Mouse (Mus musculus) CH12.LX (cell line): ENCODE measurements around the gene Rnase12. TPM values are rescaled to one million over a fixed set of nuclear protein-coding genes. Genes with fewer than 3 reads are reported as not detected.

Source experiments
- DNase-seq: peaks from one replicate; pipeline ENCODE4 v3.0.0-alpha.2; 2013; ENCODE audit errors: extremely low read depth
- H3K27ac ChIP-seq: 2 replicates; pipeline ENCODE4 v1.5.1; 2012; ENCODE audit warnings: low read depth, mild to moderate bottlenecking, control low read depth, moderate library complexity; ENCODE audit not compliant: insufficient read depth
- H3K27me3 ChIP-seq: replicated peaks from 2 replicates; pipeline ENCODE3; 2012; ENCODE audit warnings: inconsistent platforms
- H3K36me3 ChIP-seq, 2 experiments: replicated peaks in 1 of 2; 2 replicates each; pipeline versions ENCODE3 to v1.6.1; 2012; ENCODE audit warnings: inconsistent platforms in 1 of 2, low read length in 1 of 2, mild to moderate bottlenecking in 1 of 2, mixed read lengths in 1 of 2, moderate library complexity in 1 of 2; ENCODE audit not compliant: control insufficient read depth in 1 of 2, insufficient read depth in 1 of 2
- H3K4me1 ChIP-seq, 2 experiments: 2 replicates each; pipeline ENCODE4 v1.6.1; 2012; ENCODE audit warnings: inconsistent platforms in 1 of 2, moderate library complexity in 1 of 2; ENCODE audit not compliant: insufficient read depth in 2 of 2, control insufficient read depth in 1 of 2
- H3K4me2 ChIP-seq: 2 replicates; pipeline ENCODE4 v1.6.1; 2012; ENCODE audit warnings: low read depth, mild to moderate bottlenecking, control low read depth; ENCODE audit not compliant: poor library complexity, insufficient read depth, severe bottlenecking
- H3K4me3 ChIP-seq, 3 experiments: fragments of 150-350 bp in 1 of 3; sonication (generic) in 1 of 3; replicated peaks in 1 of 3; 2 replicates each; pipeline versions ENCODE3 to v1.5.1; 2011 to 2012; ENCODE audit warnings: low read depth in 2 of 3, low read length in 2 of 3, mild to moderate bottlenecking in 2 of 3, moderate library complexity in 2 of 3, control low read depth in 1 of 3, improper control_type of control experiment in 1 of 3, inconsistent platforms in 1 of 3, mixed read lengths in 1 of 3; ENCODE audit not compliant: poor library complexity in 1 of 3
- H3K79me2 ChIP-seq: replicated peaks from 2 replicates; pipeline ENCODE4 v1.6.1; 2012; ENCODE audit warnings: mild to moderate bottlenecking, moderate library complexity; ENCODE audit not compliant: control insufficient read depth, poor library complexity, insufficient read depth, severe bottlenecking; ENCODE audit errors: extremely low read depth
- H3K9ac ChIP-seq: 2 replicates; pipeline ENCODE4 v1.6.1; 2012; ENCODE audit warnings: low read depth, mild to moderate bottlenecking, control low read depth, moderate library complexity; ENCODE audit not compliant: insufficient read depth
- H3K9me3 ChIP-seq: replicated peaks from 2 replicates; pipeline ENCODE3; 2012; ENCODE audit warnings: low read length, inconsistent platforms, mixed read lengths
- E2F4 ChIP-seq: IDR thresholded peaks from 2 replicates; pipeline ENCODE4 v1.6.1; 2011; ENCODE audit warnings: low read depth, low read length, improper control_type of control experiment; ENCODE audit not compliant: insufficient replicate concordance
- ELF1 ChIP-seq: IDR thresholded peaks from 2 replicates; pipeline ENCODE4 v1.6.1; 2014; ENCODE audit warnings: low read depth, mild to moderate bottlenecking, inconsistent platforms, low read length, improper control_type of control experiment
- IRF4 ChIP-seq: IDR thresholded peaks from 2 replicates; pipeline ENCODE4 v1.6.1; 2014; ENCODE audit warnings: low read depth, mild to moderate bottlenecking, inconsistent platforms, low read length, improper control_type of control experiment
- JUN ChIP-seq: IDR thresholded peaks from 2 replicates; pipeline ENCODE4 v1.6.1; 2011; ENCODE audit warnings: low read depth, mild to moderate bottlenecking, low read length, improper control_type of control experiment, moderate library complexity; ENCODE audit not compliant: insufficient read depth
- JUND ChIP-seq: conservative IDR thresholded peaks from 2 replicates; pipeline ENCODE4 v1.6.1; 2011; ENCODE audit warnings: low read depth, low read length, improper control_type of control experiment
- MAX ChIP-seq: IDR thresholded peaks from 2 replicates; pipeline ENCODE4 v1.6.1; 2011; ENCODE audit warnings: low read length, improper control_type of control experiment
- MEF2A ChIP-seq: IDR thresholded peaks from 2 replicates; pipeline ENCODE4 v1.6.1; 2014; ENCODE audit warnings: low read depth, mild to moderate bottlenecking, inconsistent platforms, low read length, improper control_type of control experiment, borderline replicate concordance
- MYC ChIP-seq: IDR thresholded peaks from 2 replicates; pipeline ENCODE4 v1.6.1; 2011; ENCODE audit warnings: low read depth, mild to moderate bottlenecking, improper control_type of control experiment, low read length
- NRF1 ChIP-seq: IDR thresholded peaks from 2 replicates; pipeline ENCODE4 v1.6.1; 2014; ENCODE audit warnings: low read depth, mild to moderate bottlenecking, inconsistent platforms, low read length, improper control_type of control experiment, moderate library complexity
- PAX5 ChIP-seq: IDR thresholded peaks from 2 replicates; pipeline ENCODE4 v1.6.1; 2012; ENCODE audit warnings: low read length, inconsistent platforms, mixed read lengths
- POLR2A ChIP-seq: IDR thresholded peaks from 2 replicates; pipeline ENCODE4 v1.6.1; 2011; ENCODE audit warnings: low read depth, mild to moderate bottlenecking, improper control_type of control experiment, low read length
- POLR2AphosphoS2 ChIP-seq: IDR thresholded peaks from 2 replicates; pipeline ENCODE4 v1.6.1; 2011; ENCODE audit warnings: low read depth, low read length, improper control_type of control experiment
- RAD21 ChIP-seq: IDR thresholded peaks from 2 replicates; pipeline ENCODE4 v1.6.1; 2011; ENCODE audit warnings: low read depth, mild to moderate bottlenecking, low read length, improper control_type of control experiment, moderate library complexity
- SIN3A ChIP-seq: IDR thresholded peaks from 2 replicates; pipeline ENCODE4 v1.6.1; 2012; ENCODE audit warnings: low read length, improper control_type of control experiment, inconsistent platforms
- SMC3 ChIP-seq: IDR thresholded peaks from 2 replicates; pipeline ENCODE4 v1.6.1; 2011; ENCODE audit warnings: low read depth, low read length, improper control_type of control experiment
- TBP ChIP-seq: conservative IDR thresholded peaks from 2 replicates; pipeline ENCODE4 v1.6.1; 2011; ENCODE audit warnings: low read depth, low read length, improper control_type of control experiment
- UBTF ChIP-seq: IDR thresholded peaks from 2 replicates; pipeline ENCODE4 v1.6.1; 2012; ENCODE audit warnings: low read depth, mild to moderate bottlenecking, inconsistent platforms, low read length, improper control_type of control experiment, moderate library complexity
- USF1 ChIP-seq: IDR thresholded peaks from 2 replicates; pipeline ENCODE4 v1.6.1; 2014; ENCODE audit warnings: low read depth, mild to moderate bottlenecking, inconsistent platforms, low read length, improper control_type of control experiment
- ZC3H11A ChIP-seq: IDR thresholded peaks from 2 replicates; pipeline ENCODE4 v1.6.1; 2012; ENCODE audit warnings: low read depth, mild to moderate bottlenecking, inconsistent platforms, low read length, improper control_type of control experiment
- ZKSCAN1 ChIP-seq: IDR thresholded peaks from 2 replicates; pipeline ENCODE4 v1.6.1; 2012; ENCODE audit warnings: low read depth, inconsistent platforms, low read length, improper control_type of control experiment, borderline replicate concordance
- ZNF384 ChIP-seq: IDR thresholded peaks from 2 replicates; pipeline ENCODE4 v1.6.1; 2012; ENCODE audit warnings: low read depth, low read length, improper control_type of control experiment, inconsistent platforms
- dilution Hi-C: fragments of 300-500 bp; cut with MboI; formaldehyde crosslinking; loops from 2 replicates; pipeline ENCODE4 v1.14.3; 2020; ENCODE audit warnings: low sequenced_read_pairs; ENCODE audit not compliant: extremely low pct_unique_long_range_greater_than_20kb, extremely low pct_ligation_motif_present
- in situ Hi-C: fragments of 300-500 bp; cut with MboI; formaldehyde crosslinking; loops from 3 replicates; pipeline ENCODE4 v1.14.3; 2019; ENCODE audit warnings: low sequenced_read_pairs, low pct_ligation_motif_present, low pct_unique_long_range_greater_than_20kb, mixed read lengths
- polyA plus RNA-seq: library from polyadenylated mRNA; unstranded; fragments of >175 nt; gene quantifications from 2 replicates; pipeline ENCODE4 v1.2.1, GENCODE M21; 2012; ENCODE audit warnings: low read depth; ENCODE audit not compliant: insufficient read length
- total RNA-seq, 2 experiments: library from RNA; depleted of rRNA; stranded (reverse); fragments of 300-350 nt in 1 of 2; fragments of >200 nt in 1 of 2; gene quantifications; 2 replicates each; pipeline ENCODE4 v1.2.3; 2012 to 2014

The Rnase12 gene
- total and polyA plus RNA-seq, 3 experiments: 0.38 TPM; not detected in 2

DNA sequence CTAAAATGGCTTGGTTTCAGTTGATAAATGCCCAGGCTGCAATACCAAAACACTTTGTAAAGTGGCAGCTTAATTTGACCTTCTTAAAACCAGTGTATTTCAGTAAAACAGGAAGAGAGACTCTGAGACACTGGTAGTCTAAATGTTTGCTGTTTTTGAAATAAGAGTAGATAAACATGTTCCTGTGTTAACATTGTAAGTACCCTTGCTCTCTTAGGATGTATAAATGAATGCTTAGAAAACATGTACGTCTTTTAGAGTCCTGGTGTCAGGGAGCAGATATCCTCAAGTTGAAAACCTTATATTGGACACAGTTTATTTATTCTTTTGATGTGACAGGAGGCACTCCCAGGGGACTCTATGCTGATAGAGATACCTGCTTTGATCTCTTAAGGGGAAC lies 22.3 kb downstream of the Rnase12 start:
- DNase-seq: no peak
- H3K4me3 ChIP-seq: no peak overlapping the region
- no peaks in the 10 kb centered on the region for H3K27me3 ChIP-seq
- H3K79me2 ChIP-seq: no peaks in the 10 kb centered on the region
- H3K4me1 ChIP-seq: 0 out of 4 replicates have a peak, but pooled peaks cover 0 to 2% of the 10 kb centered on the region in 2 experiments
- dilution Hi-C loops (no loop called here), in situ Hi-C loops (no loop called here)
- H3K4me2 ChIP-seq: no peak overlapping the region
- H3K27ac ChIP-seq: no peak overlapping the region
- H3K9ac ChIP-seq: no peak overlapping the region
- no peaks in the 10 kb centered on the region for H3K9me3 ChIP-seq
- H3K36me3 ChIP-seq: no peaks in the 10 kb centered on the region
- TF ChIP-seq ZC3H11A (no peak), RAD21 (no peak), POLR2A (no peak)

DNA sequence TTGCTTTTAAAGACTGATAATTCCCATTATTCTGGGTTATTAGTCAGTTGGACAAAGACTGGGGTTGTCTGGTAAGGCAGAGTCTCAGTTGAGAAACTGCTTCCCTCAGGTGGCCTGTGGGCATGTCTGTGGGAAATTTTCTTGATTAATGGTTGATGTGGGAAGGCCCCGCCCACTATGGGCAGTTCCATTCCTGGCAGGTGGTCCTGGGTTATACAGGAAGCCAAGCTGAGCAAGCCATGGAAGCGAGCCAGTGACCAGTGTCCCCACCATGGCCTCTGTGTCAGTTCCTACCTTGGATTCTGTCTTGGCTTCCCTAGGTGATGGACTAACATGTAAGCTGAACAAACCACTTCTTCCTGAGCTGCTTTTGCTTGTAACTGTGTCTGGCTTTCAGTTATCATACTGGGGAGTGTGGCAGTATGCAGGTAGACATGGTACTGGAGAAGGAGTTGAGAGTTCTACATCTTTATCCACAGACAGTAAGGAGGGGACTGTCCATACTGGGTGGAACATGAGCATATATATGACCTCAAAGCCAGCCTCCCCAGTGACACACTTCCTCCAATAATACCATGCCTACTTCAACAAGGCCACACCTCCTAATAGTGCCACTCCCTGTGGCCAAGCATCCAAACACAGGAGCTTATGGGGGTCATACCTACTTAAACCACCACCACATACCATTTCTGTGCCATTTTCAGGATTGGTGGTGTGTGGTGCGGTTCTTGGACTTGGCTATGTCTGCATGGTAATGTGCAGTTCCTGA lies 29.9 kb downstream of the Rnase12 start:
- Histone ChIP-seq H3K36me3 (no peaks in the 10 kb centered on the region), H3K27me3 (no peaks in the 10 kb centered on the region), H3K9me3 (no peaks in the 10 kb centered on the region), H3K4me2 (no peak overlapping the region), H3K4me1 (peaks cover 2 to 8% of the 10 kb centered on the region in 2 experiments; a peak in 1 of 4 replicates), H3K9ac (no peak overlapping the region), H3K27ac (no peak overlapping the region), H3K4me3 (no peak overlapping the region), H3K79me2 (no peaks in the 10 kb centered on the region)
- DNase-seq: no peak
- in situ Hi-C loops (loop anchor here (10.0 kb wide), 1 partner anchor 67 kb away; the partner anchor contains the start of genes Ang and Rnase4), dilution Hi-C loops (no loop called here)
- TF ChIP-seq TBP (no peak), MYC (no peak), ELF1 (no peak), POLR2AphosphoS2 (no peak), UBTF (no peak), USF1 (no peak)

DNA sequence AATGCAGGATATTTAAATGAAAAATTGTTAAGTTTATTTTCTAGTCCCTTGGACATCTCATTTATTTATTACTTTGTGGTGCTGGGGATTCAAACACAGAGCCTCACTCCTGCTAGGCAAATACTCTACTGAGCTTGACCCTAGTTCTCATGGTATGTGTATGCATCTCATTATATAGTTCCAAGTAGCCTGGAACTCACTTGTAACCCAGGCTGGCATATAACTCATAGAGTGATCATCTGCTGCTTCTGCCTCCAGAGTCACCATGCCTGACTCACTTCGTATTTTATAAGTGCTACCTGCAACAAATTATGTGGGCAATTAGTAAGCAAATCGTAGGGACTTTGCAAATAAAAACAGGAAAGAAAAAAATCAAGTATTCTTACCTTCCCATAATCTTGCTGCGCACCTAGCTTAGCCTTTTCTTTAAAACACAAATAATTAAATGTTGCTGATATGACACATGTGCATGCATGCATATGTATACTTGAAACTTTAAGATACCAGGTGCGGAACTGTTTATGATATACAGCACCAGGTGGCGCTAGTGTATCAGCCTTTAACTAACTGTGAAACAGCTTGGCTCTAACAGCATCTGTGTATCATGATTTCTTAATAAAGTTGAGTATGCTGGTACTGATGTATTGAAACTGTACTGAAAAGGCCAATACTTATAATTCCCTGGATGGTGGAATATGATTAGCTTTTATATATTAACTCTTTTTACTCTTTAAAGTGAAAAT lies 30.9 kb downstream of the Rnase12 start:
- Histone ChIP-seq H3K27ac (no peak overlapping the region), H3K9ac (no peak overlapping the region), H3K9me3 (no peaks in the 10 kb centered on the region), H3K27me3 (no peaks in the 10 kb centered on the region), H3K36me3 (no peaks in the 10 kb centered on the region), H3K4me1 (peaks cover 0 to 8% of the 10 kb centered on the region in 2 experiments; a peak in 2 of 4 replicates), H3K4me3 (no peak overlapping the region), H3K4me2 (no peak overlapping the region), H3K79me2 (no peaks in the 10 kb centered on the region)
- dilution Hi-C loops (no loop called here), in situ Hi-C loops (loop anchor here (10.0 kb wide), 1 partner anchor 68 kb away; the partner anchor contains the start of genes Ang and Rnase4)
- peak; percentile 87 for DNase-seq
- TF ChIP-seq JUND (0 out of 2 replicates have a peak, but pooled peaks have one; percentile 42), MEF2A (no peak), UBTF (no peak), NRF1 (no peak), SMC3 (peak; percentile 98), MAX (peak; percentile 68), ZNF384 (no peak), PAX5 (no peak), E2F4 (0 out of 2 replicates have a peak, but pooled peaks have one; percentile 29), POLR2A (no peak), ELF1 (peak; percentile 53), ZKSCAN1 (no peak), SIN3A (peak; percentile 60; the same call in 1 of the 2 replicates), USF1 (no peak), JUN (no peak), MYC (peak; percentile 88), RAD21 (peak; percentile 99), IRF4 (peak; percentile 60)
